Mouse (Mus musculus): Measurements from ENCODE around the gene Trappc12. TPM values are rescaled to one million over a fixed set of nuclear protein-coding genes. Genes with fewer than 3 reads are reported as not detected.

Trappc12 gene
- 10 to 100 TPM; 30.0 to 32.5 TPM for total RNA-seq (2021)
- long read RNA-seq, experiment 1, transcript Trappc12-202 (12 exons, 3,230 nt): major isoform, 14 of 34 reads
- long read RNA-seq, experiment 1, transcript Trappc12-201 (12 exons, 3,377 nt): minor isoform, 10 of 34 reads
- long read RNA-seq, experiment 1, partial matches to known transcripts: 6 of 34 reads
- long read RNA-seq, experiment 1, other reads (novel, unspliced or antisense): 4 of 34 reads
- long read RNA-seq, experiment 2, transcript Trappc12-202 (12 exons, 3,230 nt): minor isoform, 32 of 93 reads
- long read RNA-seq, experiment 2, transcript Trappc12-201 (12 exons, 3,377 nt): major isoform, 34 of 93 reads
- long read RNA-seq, experiment 2, partial matches to known transcripts: 20 of 93 reads
- long read RNA-seq, experiment 2, other reads (novel, unspliced or antisense): 7 of 93 reads

DNA sequence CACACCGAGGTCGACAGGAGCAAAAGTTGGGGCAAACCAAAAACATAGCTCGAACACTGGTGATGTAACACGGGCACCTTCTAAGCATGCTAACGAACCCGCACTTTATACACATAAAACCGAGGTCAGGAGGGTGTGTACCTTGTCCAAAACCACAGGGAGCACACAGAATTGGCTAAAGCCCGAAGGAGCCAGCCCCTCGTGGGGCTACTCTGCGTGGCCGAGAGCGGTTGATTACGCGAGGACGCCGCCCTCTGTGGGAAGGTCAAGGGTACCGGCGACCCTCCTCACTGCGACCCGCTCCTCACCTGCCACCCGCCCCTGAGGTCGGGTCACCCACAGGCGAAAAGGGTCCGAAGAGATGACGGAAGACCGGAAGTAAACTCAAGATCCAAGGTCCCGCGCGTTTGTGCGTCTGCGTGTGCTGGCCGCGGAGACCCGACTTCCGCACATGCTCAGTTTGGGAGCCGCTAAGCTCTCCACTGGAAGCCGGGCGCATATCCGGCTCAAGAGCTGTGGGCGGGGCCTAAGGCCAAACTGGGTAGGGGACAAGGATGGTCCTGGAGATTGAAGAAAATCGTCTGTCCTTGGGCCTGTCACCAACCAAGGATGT lies at the start of gene Trappc12:
Gene Trappc12, minus strand, starts transcription at position 452 of the 613 bp plus-strand sequence.
- DNase-seq (ENCODE audit: low spot score in 2 of 2): peak; percentile 75 to 79

DNA sequence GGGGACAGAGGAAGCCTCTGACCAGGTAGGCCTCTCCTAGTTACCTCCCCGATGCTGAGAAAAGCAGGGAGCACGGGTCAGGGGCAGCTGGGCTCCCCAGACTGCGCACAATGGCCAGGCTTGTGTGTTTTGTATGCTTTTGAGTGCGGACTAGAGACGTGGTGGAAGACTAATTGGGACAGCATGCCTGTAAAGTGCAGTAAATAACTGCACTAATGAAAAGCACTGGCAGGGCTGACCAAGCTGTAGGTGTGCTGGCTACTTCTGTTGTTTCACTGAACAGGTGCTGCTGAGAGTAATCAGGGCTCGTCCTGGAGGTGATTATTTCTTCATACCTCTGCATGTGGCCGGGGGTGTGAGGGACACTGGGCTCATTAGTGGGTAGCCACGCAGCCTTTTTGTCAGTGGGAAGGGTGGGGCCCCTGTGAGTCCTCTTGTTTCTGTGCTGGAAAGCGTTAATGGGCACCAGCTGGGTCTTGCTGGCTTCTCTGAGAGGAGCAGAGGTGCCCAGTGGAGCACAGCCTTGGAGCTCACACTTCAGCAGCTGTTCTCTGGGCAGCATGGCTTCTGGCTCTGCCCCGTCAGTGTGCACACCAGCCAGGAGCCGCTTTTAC lies 49.6 kb upstream of the Trappc12 start:
- no peak for DNase-seq (ENCODE audit: low spot score in 2 of 2)

DNA sequence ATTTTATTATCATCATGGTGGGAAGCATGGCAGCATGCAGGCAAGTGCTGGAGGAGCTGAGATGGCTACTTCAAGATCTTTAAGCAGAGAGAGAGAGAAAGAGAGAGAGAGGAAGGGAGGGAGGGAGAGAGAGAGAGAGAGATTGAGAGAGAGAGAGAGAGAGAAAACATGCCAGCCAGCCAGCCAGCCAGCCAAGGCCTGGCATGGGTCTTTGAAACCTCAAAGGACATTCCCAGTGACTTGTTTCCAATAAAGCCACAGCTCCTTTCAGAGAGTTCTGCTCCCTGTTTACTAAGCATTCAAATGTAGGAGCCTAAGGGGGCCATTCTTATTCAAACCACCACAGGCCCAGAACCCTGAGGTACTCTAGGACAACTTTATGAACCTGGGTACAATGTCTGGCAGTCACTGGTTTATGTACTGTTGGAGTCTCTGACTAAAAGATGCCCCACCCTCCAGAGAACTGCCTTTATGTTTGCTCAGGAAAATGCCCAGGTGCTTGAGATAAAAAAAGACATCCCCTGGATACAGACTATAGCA lies 46.7 kb upstream of the Trappc12 start:
- no peak for DNase-seq (ENCODE audit: low spot score in 2 of 2)

GRCm38 (mm10) chr12:28795041-28795440 lies 44.8 kb upstream of the Trappc12 start:
- no peak for DNase-seq (ENCODE audit: low spot score in 2 of 2)

GRCm38 (mm10) chr12:28793715-28794114 lies 43.4 kb upstream of the Trappc12 start:
- DNase-seq (ENCODE audit: low spot score in 2 of 2): no peak

- DNase-seq (ENCODE audit: low spot score in 2 of 2): no peak
These were observed 42.3 kb upstream of the Trappc12 start for GRCm38 (mm10) chr12:28792613-28793012.

- no peak for DNase-seq (ENCODE audit: low spot score in 2 of 2)
These were observed 36.0 kb upstream of the Trappc12 start for GRCm38 (mm10) chr12:28786310-28786709.

- DNase-seq (ENCODE audit: low spot score in 2 of 2): no peak
These were observed 35.0 kb upstream of the Trappc12 start for GRCm38 (mm10) chr12:28785299-28785698.

- no peak for DNase-seq (ENCODE audit: low spot score in 2 of 2)
These were observed 34.6 kb upstream of the Trappc12 start for GRCm38 (mm10) chr12:28784864-28785263.

DNA sequence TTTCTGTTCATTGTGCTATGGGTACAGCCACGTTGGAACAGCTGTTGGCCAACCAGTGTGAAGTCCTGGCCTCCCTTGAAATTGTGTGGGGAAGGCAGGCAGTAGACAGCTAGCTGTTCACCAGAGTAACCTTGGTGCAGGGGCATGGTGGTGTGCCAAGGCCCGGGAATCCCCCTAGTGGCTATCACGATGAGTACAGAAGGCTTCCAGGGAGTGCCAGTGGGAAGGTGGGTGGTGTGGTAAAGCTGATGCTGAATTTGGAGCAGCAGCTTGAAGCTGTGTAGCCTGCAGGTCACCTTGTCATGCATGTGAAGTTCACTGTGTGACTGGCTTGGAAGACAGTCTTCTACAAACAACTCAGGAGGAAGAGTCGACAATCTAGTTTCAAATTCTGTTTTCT lies 34.1 kb upstream of the Trappc12 start:
- DNase-seq (ENCODE audit: low spot score in 2 of 2): peak in 1 of 2 experiments; percentile 14

DNA sequence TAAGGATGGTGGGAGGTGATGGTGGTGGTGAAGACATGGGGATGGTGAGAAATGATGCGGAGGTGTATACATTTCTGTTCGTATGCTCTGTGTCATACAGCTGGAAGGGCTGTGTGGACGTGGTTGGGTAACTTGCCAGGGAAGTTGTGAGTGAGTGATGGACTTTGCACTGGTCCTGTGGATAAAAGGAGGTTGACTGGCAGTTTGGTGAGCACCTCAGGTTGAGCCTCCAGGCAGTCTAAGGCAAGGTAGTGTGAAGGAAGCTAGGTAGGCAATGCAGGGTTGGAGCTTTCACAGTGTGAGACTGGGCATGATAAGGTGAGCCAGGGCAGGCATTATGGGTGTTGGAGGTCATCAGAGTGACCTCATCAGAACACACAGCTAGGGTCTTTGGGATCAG lies 32.4 kb upstream of the Trappc12 start:
- no peak for DNase-seq (ENCODE audit: low spot score in 2 of 2)

- no peak for DNase-seq (ENCODE audit: low spot score in 2 of 2)
These were observed 29.9 kb upstream of the Trappc12 start for GRCm38 (mm10) chr12:28780180-28780579.

- no peak for DNase-seq (ENCODE audit: low spot score in 2 of 2)
These were observed 25.4 kb upstream of the Trappc12 start for GRCm38 (mm10) chr12:28775627-28776026.

DNA sequence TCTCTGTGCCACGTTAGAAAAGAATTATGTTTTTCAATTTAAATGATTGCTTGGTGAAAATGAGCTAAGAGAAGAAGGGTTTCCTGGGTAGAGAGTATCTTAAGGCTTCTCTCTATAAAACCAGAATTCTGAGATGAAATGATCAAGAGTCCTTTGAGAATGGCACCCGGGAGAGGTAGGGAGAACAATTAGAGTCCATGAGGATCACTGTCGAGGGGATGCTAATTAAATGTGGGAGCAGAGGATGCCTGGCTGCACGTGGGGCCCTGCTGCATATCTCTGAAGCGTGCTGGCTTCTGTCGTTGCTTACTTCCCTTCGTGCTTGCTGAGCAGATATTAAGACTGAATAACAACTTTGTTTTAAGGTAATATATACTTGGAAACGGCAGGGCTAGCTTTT lies 24.8 kb upstream of the Trappc12 start:
- no peak for DNase-seq (ENCODE audit: low spot score in 2 of 2)

DNA sequence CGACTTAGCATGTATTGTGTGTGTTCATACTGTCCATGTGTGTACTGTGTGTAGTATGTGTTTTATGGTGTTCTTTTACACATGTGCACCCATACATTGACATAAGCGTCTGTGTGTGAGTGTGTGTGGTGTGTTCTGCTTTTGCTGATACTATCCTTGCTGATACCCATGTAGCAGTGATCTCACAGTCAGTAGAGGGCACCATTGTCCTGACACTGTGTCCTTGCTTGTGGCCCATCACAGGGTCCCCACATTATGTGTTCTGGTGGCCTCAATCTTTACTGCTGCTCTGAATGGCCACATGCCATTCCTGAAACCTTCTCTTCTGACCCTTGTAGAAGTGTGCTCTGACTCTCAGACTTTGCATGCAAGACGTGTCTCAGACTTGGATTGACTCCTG lies 23.5 kb upstream of the Trappc12 start:
- no peak for DNase-seq (ENCODE audit: low spot score in 2 of 2)

DNA sequence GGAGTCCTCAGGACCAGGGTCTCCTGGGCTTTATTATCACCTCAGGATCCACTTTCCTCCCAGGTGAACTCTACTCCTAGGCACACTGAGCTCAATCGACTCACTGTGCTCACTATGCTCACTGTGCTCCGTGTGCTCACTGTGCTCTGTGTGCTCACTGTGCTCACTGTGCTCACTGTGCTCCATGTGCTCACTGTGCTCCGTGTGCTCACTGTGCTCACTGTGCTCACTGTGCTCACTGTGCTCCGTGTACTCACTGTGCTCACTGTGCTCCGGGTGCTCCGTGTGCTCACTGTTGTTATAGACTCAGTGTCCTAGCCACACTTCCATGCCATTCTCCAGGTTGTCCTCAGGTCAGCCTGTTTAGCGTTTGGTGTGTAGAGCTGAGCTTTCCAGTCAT lies 19.7 kb upstream of the Trappc12 start:
- no peak for DNase-seq (ENCODE audit: low spot score in 2 of 2)

- DNase-seq (ENCODE audit: low spot score in 2 of 2): no peak
These were observed 5.7 kb upstream of the Trappc12 start for GRCm38 (mm10) chr12:28756019-28756418.

DNA sequence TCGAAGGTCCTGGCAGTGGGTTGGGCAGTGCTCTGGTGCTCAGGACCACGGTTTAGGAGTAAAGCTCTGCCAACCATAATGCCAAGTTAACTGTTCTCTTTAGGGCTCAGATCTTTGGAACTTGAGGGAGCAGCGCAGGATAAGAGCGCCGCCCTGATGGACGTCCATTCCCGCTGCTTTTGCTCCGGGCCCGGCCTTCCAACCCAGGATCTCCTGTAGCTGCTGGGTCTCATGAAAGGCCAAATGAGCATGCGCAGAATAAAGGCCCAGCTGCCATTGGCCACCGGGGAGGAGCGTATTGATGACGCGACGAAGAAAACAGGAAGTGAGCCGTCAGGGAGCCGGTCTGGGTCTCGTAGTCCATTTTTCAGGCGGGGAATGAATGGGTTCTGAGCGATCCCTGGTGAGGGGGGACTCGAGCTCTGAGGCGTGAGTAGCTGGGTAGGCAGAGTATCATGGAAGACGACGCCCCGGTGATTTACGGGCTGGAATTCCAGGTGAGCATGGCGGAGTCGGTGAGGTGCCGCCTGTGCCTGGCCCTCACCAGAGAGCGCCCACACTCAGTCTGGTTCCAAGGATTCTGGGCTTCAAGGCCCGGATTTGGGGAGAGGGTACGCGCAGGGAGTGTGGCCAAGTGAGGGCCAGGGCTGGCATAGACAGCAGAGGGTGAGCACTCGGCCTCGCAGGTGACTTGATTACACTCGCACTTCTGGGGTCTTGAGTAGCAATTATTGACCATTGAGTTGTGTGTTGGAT lies 1.4 kb upstream of the Trappc12 start, which contains the start of gene Eipr1:
Gene Eipr1, plus strand, starts transcription at position 296 of the 756 bp plus-strand sequence.
- DNase-seq (ENCODE audit: low spot score in 2 of 2): peak; percentile 75

DNA sequence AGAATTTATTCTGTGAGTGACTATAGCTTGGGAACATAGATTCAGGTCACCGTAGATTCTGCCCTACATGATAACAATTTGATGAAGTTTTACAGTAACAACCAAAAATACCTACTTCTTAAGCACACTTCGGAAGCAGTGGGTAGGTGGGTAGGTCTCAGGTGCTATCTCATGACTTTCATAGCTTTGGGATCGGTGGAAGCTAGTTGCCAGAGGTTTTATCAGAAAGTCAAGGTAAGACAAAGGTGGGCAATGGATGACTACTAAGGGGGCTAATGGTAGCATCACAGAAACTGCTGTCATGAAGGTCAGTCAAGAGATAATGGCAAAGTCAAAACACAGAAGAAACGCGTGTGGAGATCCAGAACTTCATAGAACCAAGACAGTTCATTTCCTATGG lies 604 bp upstream of the Trappc12 start:
- DNase-seq (ENCODE audit: low spot score in 2 of 2): no peak

- DNase-seq (ENCODE audit: low spot score in 2 of 2): no peak
These were observed 6.9 kb downstream of the Trappc12 start for GRCm38 (mm10) chr12:28743328-28743727.

DNA sequence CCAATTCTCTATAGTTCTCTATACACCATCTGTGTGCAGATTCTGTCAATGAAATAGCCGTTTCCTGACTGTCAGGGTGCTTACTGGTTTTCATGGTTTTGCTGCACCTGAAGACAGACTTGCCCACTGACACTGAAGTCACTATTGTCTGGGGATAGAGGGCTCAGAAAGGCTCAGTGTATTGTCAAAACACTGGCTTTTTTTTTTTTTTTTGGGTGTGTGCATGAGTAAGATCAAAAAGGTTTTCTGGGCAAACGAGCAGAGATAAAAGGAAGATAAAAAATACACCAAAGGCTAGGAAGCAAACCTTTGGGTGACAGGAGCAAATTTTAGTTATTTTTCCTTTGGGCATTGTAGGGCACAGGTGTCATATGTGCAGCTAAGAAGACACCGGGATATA lies 15.0 kb downstream of the Trappc12 start:
- no peak for DNase-seq (ENCODE audit: low spot score in 2 of 2)
